Comparison of ENCODE assay signal across 21 mouse cellular contexts in the genomic region with DNA sequence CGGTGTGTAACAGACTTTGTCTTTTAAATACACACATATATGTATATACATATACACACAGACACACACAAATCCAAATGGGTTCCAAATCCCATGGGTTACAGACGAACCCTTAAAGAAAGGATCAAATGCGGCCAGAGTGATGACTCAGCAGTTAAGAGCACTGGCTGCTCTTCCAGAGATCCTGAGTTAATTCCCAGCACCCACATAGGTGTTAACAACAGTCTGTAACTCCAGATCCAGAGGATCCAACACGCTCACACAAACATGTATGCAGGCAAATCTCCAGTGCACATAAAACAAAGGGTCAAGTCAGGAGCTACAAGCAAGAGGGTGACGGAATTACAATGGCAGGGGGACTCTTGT.
"Had no signal": no experiment of that assay in that cellular context is flagged by ENCODE, and none has a peak within 500 bp of the region (broad histone marks: within the 10 kb centered on the region; RNA-seq: fewer than 3 reads in every experiment).

No protein-coding gene starts in this region.

- H3K4me2 ChIP-seq: limb, embryonic 12.5 days; limb, embryonic 15.5 days; midbrain, embryonic 13.5 days; neural tube, embryonic 13.5 days; stomach, embryonic 15.5 days had no signal

- H3K27me3 ChIP-seq: limb, embryonic 12.5 days; limb, embryonic 15.5 days; liver, embryonic 15.5 days; midbrain, embryonic 13.5 days; neural tube, embryonic 13.5 days; stomach, embryonic 15.5 days had no signal

- H3K36me3 ChIP-seq: limb, embryonic 12.5 days; limb, embryonic 15.5 days; liver, embryonic 12.5 days; liver, embryonic 15.5 days; midbrain, embryonic 10.5 days; midbrain, embryonic 13.5 days; neural tube, embryonic 13.5 days; stomach, embryonic 15.5 days had no signal

- H3K4me3 ChIP-seq: limb, embryonic 12.5 days; limb, embryonic 15.5 days; liver, embryonic 12.5 days; liver, embryonic 15.5 days; midbrain, embryonic 10.5 days; midbrain, embryonic 13.5 days; myocyte; neural tube, embryonic 13.5 days; stomach, embryonic 15.5 days had no signal

- H3K4me1 ChIP-seq: midbrain, embryonic 10.5 days; midbrain, embryonic 13.5 days had no signal

- ATAC-seq: liver, embryonic 12.5 days; midbrain, embryonic 13.5 days; midbrain, embryonic 16.5 days had no signal

- H3K27ac ChIP-seq: limb, embryonic 12.5 days; limb, embryonic 15.5 days; liver, embryonic 12.5 days; liver, embryonic 15.5 days; midbrain, embryonic 10.5 days; midbrain, embryonic 13.5 days; neural tube, embryonic 13.5 days; stomach, embryonic 15.5 days had no signal

- DNase-seq: kidney, adult 2 months; kidney, postnatal 10 days; kidney, postnatal 36 days; left cerebral cortex, postnatal 4 days; lung, adult 2 months; lung, postnatal 14 days; lung, postnatal 4 days; retina, postnatal 1 day; right cerebral cortex, postnatal 25 days; spleen, adult 18-20 months; thymus, postnatal 25 days had no signal

- H3K9me3 ChIP-seq: limb, embryonic 12.5 days; limb, embryonic 15.5 days; liver, embryonic 12.5 days; liver, embryonic 15.5 days; midbrain, embryonic 10.5 days; midbrain, embryonic 13.5 days; neural tube, embryonic 13.5 days; stomach, embryonic 15.5 days had no signal

- H3K9ac ChIP-seq: limb, embryonic 12.5 days; limb, embryonic 15.5 days; liver, embryonic 12.5 days; liver, embryonic 15.5 days; midbrain, embryonic 13.5 days; neural tube, embryonic 13.5 days; stomach, embryonic 15.5 days had no signal
